Mouse (Mus musculus): ENCODE data around the gene Nipa2. TPM values are rescaled to one million over a fixed set of nuclear protein-coding genes. Genes with fewer than 3 reads are reported as not detected.

Gene Nipa2
- total RNA-seq (2021) = 10 to 100 TPM; 44.9 to 61.6 TPM

- peak; percentile 90 to 93 for DNase-seq
Measured at GRCm38 (mm10) chr7:55962004-55962908, at the start of gene Nipa2. TSS of gene Nipa2 (minus strand) at chr7:55962476.

- no peak for DNase-seq
Measured at GRCm38 (mm10) chr7:56011018-56011333, 48.7 kb upstream of the Nipa2 start.

GRCm38 (mm10) chr7:56010318-56011017 lies 48.2 kb upstream of the Nipa2 start:
- no peak for DNase-seq

GRCm38 (mm10) chr7:55998997-55999396 lies 36.7 kb upstream of the Nipa2 start:
- no peak for DNase-seq

GRCm38 (mm10) chr7:55995013-55995412 lies 32.7 kb upstream of the Nipa2 start:
- DNase-seq = peak; percentile 36 to 60

- DNase-seq = no peak
Measured at GRCm38 (mm10) chr7:55991858-55992257, 29.6 kb upstream of the Nipa2 start.

- no peak for DNase-seq
Measured at GRCm38 (mm10) chr7:55991129-55991528, 28.9 kb upstream of the Nipa2 start.

- peak; percentile 71 to 80 for DNase-seq
Measured at GRCm38 (mm10) chr7:55986526-55987214, 24.4 kb upstream of the Nipa2 start.

- DNase-seq = no peak
Measured at GRCm38 (mm10) chr7:55984754-55985153, 22.5 kb upstream of the Nipa2 start.

GRCm38 (mm10) chr7:55983107-55983506 lies 20.8 kb upstream of the Nipa2 start:
- no peak for DNase-seq

GRCm38 (mm10) chr7:55982010-55982700 lies 19.9 kb upstream of the Nipa2 start:
- no peak for DNase-seq

- no peak for DNase-seq
Measured at GRCm38 (mm10) chr7:55981511-55981910, 19.2 kb upstream of the Nipa2 start.

- DNase-seq = no peak
Measured at GRCm38 (mm10) chr7:55974429-55974828, 12.2 kb upstream of the Nipa2 start.

- no peak for DNase-seq
Measured at GRCm38 (mm10) chr7:55969415-55969814, 7.1 kb upstream of the Nipa2 start.

- DNase-seq = no peak
Measured at GRCm38 (mm10) chr7:55968258-55968901, 6.1 kb upstream of the Nipa2 start.

- no peak for DNase-seq
Measured at GRCm38 (mm10) chr7:55966866-55967460, 4.7 kb upstream of the Nipa2 start.

GRCm38 (mm10) chr7:55960506-55960905 lies 1.8 kb downstream of the Nipa2 start:
- DNase-seq = no peak

- no peak for DNase-seq
Measured at GRCm38 (mm10) chr7:55959801-55960200, 2.5 kb downstream of the Nipa2 start.

- no peak for DNase-seq
Measured at GRCm38 (mm10) chr7:55957916-55958315, 4.4 kb downstream of the Nipa2 start.

- DNase-seq = no peak
Measured at GRCm38 (mm10) chr7:55957178-55957577, 5.1 kb downstream of the Nipa2 start.

- DNase-seq = no peak
Measured at GRCm38 (mm10) chr7:55956054-55956453, 6.2 kb downstream of the Nipa2 start.

GRCm38 (mm10) chr7:55938341-55938740 lies 23.9 kb downstream of the Nipa2 start:
- no peak for DNase-seq
